Mouse (Mus musculus) ES-Bruce4 (cell line): ENCODE results near the gene C3. TPM values are rescaled to one million over a fixed set of nuclear protein-coding genes. Genes with fewer than 3 reads are reported as not detected.
A peak's percentile ranks its signal among the peaks of the same experiment; 100 is the strongest.

Experiments
- H3K27ac ChIP-seq: 2 replicates; pipeline ENCODE4 v1.5.1; 2012; ENCODE audit warnings: low read length, inconsistent platforms; ENCODE audit not compliant: insufficient read depth
- H3K27me3 ChIP-seq: 2 replicates; pipeline ENCODE4 v1.6.1; 2012; ENCODE audit warnings: mild to moderate bottlenecking, low read length, inconsistent platforms; ENCODE audit not compliant: control insufficient read depth, poor library complexity, insufficient read depth, severe bottlenecking
- H3K36me3 ChIP-seq: 2 replicates; pipeline ENCODE4 v1.6.1; 2012; ENCODE audit warnings: inconsistent platforms, mild to moderate bottlenecking, low read length, moderate library complexity; ENCODE audit not compliant: control insufficient read depth, poor library complexity, insufficient read depth, severe bottlenecking
- H3K4me1 ChIP-seq: one replicate; pipeline ENCODE4 v1.8.1; 2011; ENCODE audit warnings: low read length; ENCODE audit not compliant: control insufficient read depth, insufficient read depth
- H3K4me3 ChIP-seq: 2 replicates; pipeline ENCODE4 v1.5.1; 2011; ENCODE audit warnings: low read depth, mild to moderate bottlenecking, low read length
- H3K9ac ChIP-seq: 2 replicates; pipeline ENCODE4 v1.6.1; 2012; ENCODE audit warnings: low read depth, mild to moderate bottlenecking, inconsistent platforms; ENCODE audit not compliant: poor library complexity, severe bottlenecking
- H3K9me3 ChIP-seq: replicated peaks from 2 replicates; pipeline ENCODE4 v1.6.1; 2012; ENCODE audit warnings: mild to moderate bottlenecking, low read length, inconsistent platforms; ENCODE audit not compliant: control insufficient read depth, poor library complexity, insufficient read depth, severe bottlenecking
- CTCF ChIP-seq: IDR thresholded peaks from one replicate; pipeline ENCODE4 v1.8.1; 2011; ENCODE audit warnings: low read depth, low read length
- EP300 ChIP-seq: IDR thresholded peaks from 2 replicates; pipeline ENCODE4 v1.6.1; 2011; ENCODE audit warnings: low read depth, low read length; ENCODE audit not compliant: insufficient read depth
- POLR2A ChIP-seq: IDR thresholded peaks from one replicate; pipeline ENCODE4 v1.8.1; 2011; ENCODE audit warnings: low read length; ENCODE audit not compliant: insufficient read depth
- polyA plus RNA-seq: library from polyadenylated mRNA; stranded (reverse); fragments of >200 nt; gene quantifications from 2 replicates; pipeline ENCODE4 v1.2.4, GENCODE M21; 2011; ENCODE audit warnings: low read depth; ENCODE audit not compliant: missing spikeins, insufficient read depth, insufficient read length

C3 gene
- polyA plus RNA-seq, 1 experiment = 0.94 TPM

GRCm38 (mm10) chr17:57170616-57171260, 57.2 kb downstream of the C3 start:
- peaks cover 4% of the 10 kb centered on the region; the same call in 1 of the 2 replicates for H3K9me3 ChIP-seq

GRCm38 (mm10) chr17:57166800-57167791, 60.8 kb downstream of the C3 start:
- Histone ChIP-seq H3K27me3 (no peaks in the 10 kb centered on the region), H3K27ac (no peak overlapping the region), H3K9ac (no peak overlapping the region), H3K36me3 (no peaks in the 10 kb centered on the region), H3K9me3 (peaks cover 4% of the 10 kb centered on the region; the same call in 1 of the 2 replicates), H3K4me3 (no peak overlapping the region), H3K4me1 (no peaks in the 10 kb centered on the region)
- TF ChIP-seq POLR2A (no peak), CTCF (peak; percentile 92), EP300 (0 out of 2 replicates have a peak, but pooled peaks have one; percentile 43)

More at GRCm38 (mm10) chr17:57170616-57171260, 57.2 kb downstream of the C3 start:
- TF ChIP-seq CTCF (no peak), POLR2A (no peak)
- Histone ChIP-seq H3K4me3 (no peak overlapping the region), H3K36me3 (no peaks in the 10 kb centered on the region), H3K27ac (no peak overlapping the region), H3K4me1 (no peaks in the 10 kb centered on the region), H3K9ac (no peak overlapping the region), H3K27me3 (no peaks in the 10 kb centered on the region)

Other genes with a start within 250 kb of the C3 start
- 0.37 and 0.49 TPM in 2 replicates for gene Acer1, start 246.0 kb downstream of the C3 start, polyA plus RNA-seq
- gene Clpp, start 237.8 kb downstream of the C3 start, polyA plus RNA-seq = 47.7 and 59.9 TPM in 2 replicates
- gene Alkbh7, start 230.8 kb downstream of the C3 start, polyA plus RNA-seq = 16.0 and 21.3 TPM in 2 replicates
- gene Pspn, start 228.1 kb downstream of the C3 start, polyA plus RNA-seq = not detected in 2 replicates
- 70.2 and 74.1 TPM in 2 replicates for gene Gtf2f1, start 216.8 kb downstream of the C3 start, polyA plus RNA-seq
- gene Gm17949, start 216.7 kb downstream of the C3 start, polyA plus RNA-seq = 0.56 TPM in 1 of 2 replicates, not detected in the other
- gene Khsrp, start 196.6 kb downstream of the C3 start, polyA plus RNA-seq = 166 and 176 TPM in 2 replicates
- not detected in 2 replicates for gene Slc25a41, start 186.5 kb downstream of the C3 start, polyA plus RNA-seq
- 53.5 and 57.7 TPM in 2 replicates for gene Crb3, start 169.0 kb downstream of the C3 start, polyA plus RNA-seq
- gene Slc25a23, start 168.3 kb downstream of the C3 start, polyA plus RNA-seq = 24.2 and 24.5 TPM in 2 replicates
- 6.6 and 8.9 TPM in 2 replicates for gene Dennd1c, start 149.6 kb downstream of the C3 start, polyA plus RNA-seq
- 5.8 and 12.6 TPM in 2 replicates for gene Tubb4a, start 140.4 kb downstream of the C3 start, polyA plus RNA-seq
- 8.1 and 9.1 TPM in 2 replicates for gene Tnfsf9, start 122.8 kb downstream of the C3 start, polyA plus RNA-seq
- gene Cd70, start 78.4 kb downstream of the C3 start, polyA plus RNA-seq = not detected in 2 replicates
- gene Tnfsf14, start 34.0 kb downstream of the C3 start, polyA plus RNA-seq = not detected in 2 replicates
- gene Gpr108, start 20.3 kb upstream of the C3 start, polyA plus RNA-seq = 13.1 and 14.2 TPM in 2 replicates
- 59.0 and 61.1 TPM in 2 replicates for gene Trip10, start 21.3 kb upstream of the C3 start, polyA plus RNA-seq
- gene Vav1, start 51.0 kb upstream of the C3 start, polyA plus RNA-seq = not detected in 2 replicates
- gene Adgre1, start 130.6 kb upstream of the C3 start, polyA plus RNA-seq = not detected in 2 replicates